9 mouse cellular contexts compared by ENCODE assay signal in the genomic region with DNA sequence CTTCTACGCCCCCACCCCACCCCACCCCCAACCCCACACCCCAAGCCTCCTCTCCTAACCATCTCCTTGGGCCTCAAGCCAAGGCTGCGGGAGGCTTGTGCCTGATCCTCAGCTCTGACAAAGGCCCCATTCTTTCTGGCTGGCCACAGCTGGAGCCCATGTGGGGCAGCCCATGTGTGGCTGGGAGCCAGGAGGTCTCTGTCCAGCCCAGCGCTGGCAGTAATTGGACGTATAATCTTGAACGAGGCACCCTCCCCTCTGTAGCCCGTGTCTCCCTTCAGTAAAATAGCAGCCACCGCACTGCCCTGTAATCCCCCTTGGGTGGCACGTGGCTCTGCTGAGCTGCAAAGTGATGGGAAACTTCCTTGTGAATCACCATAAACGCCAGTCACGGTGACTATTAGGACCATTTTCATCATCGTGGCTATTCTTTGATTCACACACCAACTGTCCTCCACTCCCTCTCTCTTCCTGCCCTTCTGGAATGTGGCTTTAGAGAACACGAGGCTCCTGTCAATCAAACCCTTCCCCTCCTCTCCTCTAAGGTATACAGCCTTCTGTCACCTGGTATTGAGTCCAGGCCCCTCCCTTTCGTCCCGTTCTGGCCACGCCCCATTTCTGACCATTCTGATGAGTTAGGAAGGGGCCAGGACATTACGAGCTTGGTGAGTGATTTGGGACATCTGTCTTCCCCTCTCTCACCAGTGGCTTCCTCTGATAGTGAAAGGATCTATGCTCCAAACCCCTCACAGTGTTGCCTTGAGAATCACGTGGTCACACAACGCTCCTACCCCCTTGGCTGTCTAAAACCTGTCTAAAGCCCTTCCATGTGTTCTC. TPM values are rescaled to one million over a fixed set of nuclear protein-coding genes. Genes with fewer than 3 reads are reported as not detected.
DNase-seq lines count a peak whose midpoint lies in the region; ATAC-seq and TF ChIP-seq lines count a peak whose summit lies in the region.
"Had no signal": no experiment of that assay in that cellular context is flagged by ENCODE, and none has a peak within 500 bp of the region (broad histone marks: within the 10 kb centered on the region; RNA-seq: fewer than 3 reads in every experiment).

No protein-coding gene starts in this region.

- peak overlapping the region; percentile 25 for H3K4me2 ChIP-seq in kidney, embryonic 15.5 days
- peak overlapping the region; percentile 36 for H3K4me2 ChIP-seq in forebrain, embryonic 13.5 days
- peak overlapping the region; percentile 45 for H3K4me2 ChIP-seq in limb, embryonic 13.5 days (replicated peaks)
- H3K4me2 ChIP-seq in stomach, embryonic 16.5 days (ENCODE audit: low read depth, low read length): 0 out of 2 replicates have a peak overlapping the region, but pooled peaks have one; percentile 19

- no peak overlapping the region for H3K4me3 ChIP-seq in kidney, embryonic 15.5 days (replicated peaks)
- no peak overlapping the region for H3K4me3 ChIP-seq in kidney, adult 2 months (ENCODE audit: insufficient read depth, low read depth, low read length)
- H3K4me3 ChIP-seq in forebrain, embryonic 13.5 days: no peak overlapping the region
- no peak overlapping the region for H3K4me3 ChIP-seq in limb, embryonic 13.5 days
- H3K4me3 ChIP-seq in stomach, embryonic 16.5 days (replicated peaks; ENCODE audit: low read length): no peak overlapping the region

- H3K9me3 ChIP-seq in kidney, embryonic 15.5 days (replicated peaks): no peaks in the 10 kb centered on the region
- H3K9me3 ChIP-seq in forebrain, embryonic 13.5 days (replicated peaks): peaks cover 3% of the 10 kb centered on the region; the same call in 1 of the 2 replicates
- H3K9me3 ChIP-seq in limb, embryonic 13.5 days: peaks cover 5% of the 10 kb centered on the region
- peaks cover 3% of the 10 kb centered on the region; the same call in 1 of the 2 replicates for H3K9me3 ChIP-seq in stomach, embryonic 16.5 days (replicated peaks; ENCODE audit: control insufficient read depth, low read length)

- no peaks in the 10 kb centered on the region for H3K36me3 ChIP-seq in kidney, embryonic 15.5 days
- no peaks in the 10 kb centered on the region for H3K36me3 ChIP-seq in kidney, adult 2 months (ENCODE audit: control insufficient read depth, insufficient read depth, low read length)
- H3K36me3 ChIP-seq in forebrain, embryonic 13.5 days (ENCODE audit: poor library complexity, severe bottlenecking): no peaks in the 10 kb centered on the region
- H3K36me3 ChIP-seq in limb, embryonic 13.5 days: peaks cover 3% of the 10 kb centered on the region; the same call in 1 of the 2 replicates
- no peaks in the 10 kb centered on the region for H3K36me3 ChIP-seq in stomach, embryonic 16.5 days (ENCODE audit: control insufficient read depth, insufficient read depth, low read length)

- TF ChIP-seq CTCF in kidney, adult 2 months (conservative IDR thresholded peaks at IDR 0.05; ENCODE audit: insufficient read depth, insufficient read length, low read depth, low read length): no peak

- WGBS in kidney, embryonic 15.5 days: 16% methylated on average over 18 of the region's 18 CpGs
- 12% methylated on average over 18 of the region's 18 CpGs for WGBS in kidney, adult 2 months
- WGBS in forebrain, embryonic 13.5 days: 6% methylated on average over 18 of the region's 18 CpGs
- 7% methylated on average over 18 of the region's 18 CpGs for WGBS in limb, embryonic 13.5 days
- WGBS in stomach, embryonic 16.5 days: 16% methylated on average over 18 of the region's 18 CpGs

- TF ChIP-seq POLR2A in kidney, adult 2 months (IDR thresholded peaks at IDR 0.05; ENCODE audit: low read depth, low read length): no peak

- H3K27ac ChIP-seq in kidney, embryonic 15.5 days: no peak overlapping the region
- no peak overlapping the region for H3K27ac ChIP-seq in kidney, adult 2 months (ENCODE audit: insufficient read depth, low read depth, low read length)
- H3K27ac ChIP-seq in forebrain, embryonic 13.5 days: no peak overlapping the region
- H3K27ac ChIP-seq in limb, embryonic 13.5 days: peak overlapping the region; percentile 76
- H3K27ac ChIP-seq in stomach, embryonic 16.5 days (ENCODE audit: low read length): no peak overlapping the region

- DNase-seq in kidney, adult 2 months: no peak
- DNase-seq in NIH3T3 (ENCODE audit: low read depth): peak; percentile 94
- DNase-seq in thymus, postnatal 0 days (ENCODE audit: low spot score): no peak
- DNase-seq in spleen, postnatal 10 days (ENCODE audit: low spot score in 2 of 2): no peak

- H3K9ac ChIP-seq in kidney, embryonic 15.5 days: no peak overlapping the region
- H3K9ac ChIP-seq in forebrain, embryonic 13.5 days: no peak overlapping the region
- no peak overlapping the region for H3K9ac ChIP-seq in limb, embryonic 13.5 days
- no peak overlapping the region for H3K9ac ChIP-seq in stomach, embryonic 16.5 days (ENCODE audit: low read length)

- 0 out of 2 replicates have a peak, but pooled peaks have one; percentile 22 for ATAC-seq in kidney, embryonic 15.5 days (replicated peaks; ENCODE audit: low FRiP score)
- ATAC-seq in forebrain, embryonic 13.5 days: peak; percentile 71; the same call in 1 of the 2 replicates
- ATAC-seq in limb, embryonic 13.5 days (ENCODE audit: low FRiP score, low read depth): peak; percentile 84
- peak; percentile 30; the same call in 1 of the 2 replicates for ATAC-seq in stomach, embryonic 16.5 days (ENCODE audit: insufficient read depth, low FRiP score)

- H3K4me1 ChIP-seq in kidney, embryonic 15.5 days: peaks cover 27% of the 10 kb centered on the region
- no peaks in the 10 kb centered on the region for H3K4me1 ChIP-seq in kidney, adult 2 months (ENCODE audit: control insufficient read depth, insufficient read depth, low read length)
- peaks cover 22% of the 10 kb centered on the region for H3K4me1 ChIP-seq in forebrain, embryonic 13.5 days
- H3K4me1 ChIP-seq in limb, embryonic 13.5 days: peaks cover 42% of the 10 kb centered on the region
- peaks cover 6% of the 10 kb centered on the region for H3K4me1 ChIP-seq in stomach, embryonic 16.5 days (ENCODE audit: control insufficient read depth, insufficient read depth, low read length)

- peaks cover 52% of the 10 kb centered on the region for H3K27me3 ChIP-seq in kidney, embryonic 15.5 days
- peaks cover 4% of the 10 kb centered on the region; the same call in 1 of the 2 replicates for H3K27me3 ChIP-seq in kidney, adult 2 months (replicated peaks; ENCODE audit: control insufficient read depth, insufficient read depth, low read length)
- peaks cover 36% of the 10 kb centered on the region for H3K27me3 ChIP-seq in forebrain, embryonic 13.5 days
- H3K27me3 ChIP-seq in limb, embryonic 13.5 days: peaks cover 30% of the 10 kb centered on the region
- peaks cover 11% of the 10 kb centered on the region; the same call in 1 of the 2 replicates for H3K27me3 ChIP-seq in stomach, embryonic 16.5 days (ENCODE audit: control insufficient read depth, insufficient read depth, low read length)

RNA-seq across cellular contexts. Expression of a gene that starts 2.8 kb away (rescaled TPM):
- polyA plus RNA-seq in kidney, embryonic 15.5 days (2015; fragmentation: Nextera tagmentation; extraction: Ambion mirVana): 2.4 and 2.7 TPM in 2 replicates
- 3.0 and 4.6 TPM in 2 replicates for polyA plus RNA-seq in kidney, adult 2 months (2012; rRNA removed)
- polyA plus RNA-seq in forebrain, embryonic 13.5 days (2015; fragmentation: Nextera tagmentation; extraction: Ambion mirVana): not detected in 2 replicates
- 3.2 and 3.8 TPM in 2 replicates for polyA plus RNA-seq in limb, embryonic 13.5 days (2015; fragmentation: Nextera tagmentation; extraction: Ambion mirVana)
- polyA plus RNA-seq in stomach, embryonic 16.5 days (2015; fragmentation: Nextera tagmentation; extraction: Ambion mirVana): 35.5 and 46.1 TPM in 2 replicates
- polyA plus RNA-seq in thymus, postnatal 0 days (2015; fragmentation: Nextera tagmentation; extraction: Ambion mirVana): 9.8 and 10.6 TPM in 2 replicates

RNA-seq across cellular contexts. Expression of a gene that starts 16.8 kb away (rescaled TPM):
- polyA plus RNA-seq in kidney, embryonic 15.5 days (2015; fragmentation: Nextera tagmentation; extraction: Ambion mirVana): 0.05 and 0.08 TPM in 2 replicates
- 0.04 TPM in 1 of 2 replicates, not detected in the other for polyA plus RNA-seq in kidney, adult 2 months (2012; rRNA removed)
- polyA plus RNA-seq in forebrain, embryonic 13.5 days (2015; fragmentation: Nextera tagmentation; extraction: Ambion mirVana): not detected in 2 replicates
- 1.5 and 1.6 TPM in 2 replicates for polyA plus RNA-seq in limb, embryonic 13.5 days (2015; fragmentation: Nextera tagmentation; extraction: Ambion mirVana)
- 41.3 and 45.2 TPM in 2 replicates for polyA plus RNA-seq in stomach, embryonic 16.5 days (2015; fragmentation: Nextera tagmentation; extraction: Ambion mirVana)
- not detected in 2 replicates for polyA plus RNA-seq in thymus, postnatal 0 days (2015; fragmentation: Nextera tagmentation; extraction: Ambion mirVana)

RNA-seq across cellular contexts. Expression of a gene that starts 18.8 kb away (rescaled TPM):
- 1.1 and 2.4 TPM in 2 replicates for polyA plus RNA-seq in kidney, embryonic 15.5 days (2015; fragmentation: Nextera tagmentation; extraction: Ambion mirVana)
- polyA plus RNA-seq in kidney, adult 2 months (2012; rRNA removed): 1.4 and 2.6 TPM in 2 replicates
- 0.15 and 0.45 TPM in 2 replicates for polyA plus RNA-seq in forebrain, embryonic 13.5 days (2015; fragmentation: Nextera tagmentation; extraction: Ambion mirVana)
- 192 and 200 TPM in 2 replicates for polyA plus RNA-seq in limb, embryonic 13.5 days (2015; fragmentation: Nextera tagmentation; extraction: Ambion mirVana)
- 6.4 and 8.9 TPM in 2 replicates for polyA plus RNA-seq in stomach, embryonic 16.5 days (2015; fragmentation: Nextera tagmentation; extraction: Ambion mirVana)
- polyA plus RNA-seq in thymus, postnatal 0 days (2015; fragmentation: Nextera tagmentation; extraction: Ambion mirVana): 0.08 and 0.12 TPM in 2 replicates

RNA-seq across cellular contexts. Expression of a gene that starts 53.6 kb away (rescaled TPM):
- polyA plus RNA-seq in kidney, embryonic 15.5 days (2015; fragmentation: Nextera tagmentation; extraction: Ambion mirVana): not detected in 2 replicates
- polyA plus RNA-seq in kidney, adult 2 months (2012; rRNA removed): not detected in 2 replicates
- not detected in 2 replicates for polyA plus RNA-seq in forebrain, embryonic 13.5 days (2015; fragmentation: Nextera tagmentation; extraction: Ambion mirVana)
- not detected in 2 replicates for polyA plus RNA-seq in limb, embryonic 13.5 days (2015; fragmentation: Nextera tagmentation; extraction: Ambion mirVana)
- not detected in 2 replicates for polyA plus RNA-seq in stomach, embryonic 16.5 days (2015; fragmentation: Nextera tagmentation; extraction: Ambion mirVana)
- not detected in 2 replicates for polyA plus RNA-seq in thymus, postnatal 0 days (2015; fragmentation: Nextera tagmentation; extraction: Ambion mirVana)
- polyA plus RNA-seq: spleen, adult 2 months had no signal

RNA-seq across cellular contexts. Expression of a gene that starts 57.5 kb away (rescaled TPM):
- polyA plus RNA-seq in kidney, embryonic 15.5 days (2015; fragmentation: Nextera tagmentation; extraction: Ambion mirVana): 149 and 161 TPM in 2 replicates
- 194 and 212 TPM in 2 replicates for polyA plus RNA-seq in kidney, adult 2 months (2012; rRNA removed)
- 7.9 and 8.6 TPM in 2 replicates for polyA plus RNA-seq in forebrain, embryonic 13.5 days (2015; fragmentation: Nextera tagmentation; extraction: Ambion mirVana)
- 61.0 and 63.6 TPM in 2 replicates for polyA plus RNA-seq in limb, embryonic 13.5 days (2015; fragmentation: Nextera tagmentation; extraction: Ambion mirVana)
- polyA plus RNA-seq in stomach, embryonic 16.5 days (2015; fragmentation: Nextera tagmentation; extraction: Ambion mirVana): 150 and 173 TPM in 2 replicates
- polyA plus RNA-seq in thymus, postnatal 0 days (2015; fragmentation: Nextera tagmentation; extraction: Ambion mirVana): 28.7 and 40.4 TPM in 2 replicates

Comparison
In these comparisons a context has a peak if more than half of its experiments do, and no peak if none do; other contexts are left out.
1. ATAC-seq: peak in every context shown above with its lines; median percentile 84 in limb, embryonic 13.5 days; 71 in forebrain, embryonic 13.5 days; 30 in stomach, embryonic 16.5 days; 22 in kidney, embryonic 15.5 days.
2. RNA of a gene that starts 16.8 kb away (polyA plus RNA-seq): 41.3 to 45.2 TPM in stomach, embryonic 16.5 days; 1.5 to 1.6 TPM in limb, embryonic 13.5 days, 0.05 to 0.08 TPM in kidney, embryonic 15.5 days, 0.04 TPM in kidney, adult 2 months, not detected in forebrain, embryonic 13.5 days and not detected in thymus, postnatal 0 days; every median in the first group is over 10 times any median in the second.
3. RNA of a gene that starts 18.8 kb away (polyA plus RNA-seq): 192 to 200 TPM in limb, embryonic 13.5 days; 6.4 to 8.9 TPM in stomach, embryonic 16.5 days, 1.4 to 2.6 TPM in kidney, adult 2 months, 1.1 to 2.4 TPM in kidney, embryonic 15.5 days, 0.15 to 0.45 TPM in forebrain, embryonic 13.5 days and 0.08 to 0.12 TPM in thymus, postnatal 0 days; every median in the first group is over 10 times any median in the second.
4. Peak in every context shown above with its lines, with median percentiles within 50 percentile points of each other: H3K4me2 ChIP-seq.